Mouse (Mus musculus) central nervous system, embryonic 18 days (tissue): ENCODE measurements around the gene Olfr532. TPM values are rescaled to one million over a fixed set of nuclear protein-coding genes. Genes with fewer than 3 reads are reported as not detected.

Source experiments
- polyA plus RNA-seq: library from polyadenylated mRNA; depleted of rRNA; stranded (reverse); fragments of >200 nt; gene quantifications from 2 replicates; pipeline ENCODE4 v1.2.3, GENCODE M21; 2012; rRNA removed

Gene Olfr532
- not detected in 2 replicates for polyA plus RNA-seq

GRCm38 (mm10) chr7:140421539-140421938, at the start of gene Olfr532:
Olfr532 (minus strand) TSS chr7:140421639.

GRCm38 (mm10) chr7:140463070-140463469, 41.6 kb upstream of the Olfr532 start, which contains the start of gene Olfr533:
Olfr533 (plus strand) TSS chr7:140463370.

GRCm38 (mm10) chr7:140402818-140403217, 18.6 kb downstream of the Olfr532 start, which contains the start of gene Olfr531:
Olfr531 (minus strand) TSS chr7:140402918.

GRCm38 (mm10) chr7:140376231-140376630, 45.2 kb downstream of the Olfr532 start, which contains the start of gene Olfr530:
Olfr530 (minus strand) TSS chr7:140376331.

Other genes with a start within 250 kb of the Olfr532 start
- gene Olfr523, start 248.4 kb downstream of the Olfr532 start, polyA plus RNA-seq, result not detected in 2 replicates
- not detected in 2 replicates for gene Olfr524, start 215.7 kb downstream of the Olfr532 start, polyA plus RNA-seq
- 0.13 TPM in 1 of 2 replicates, not detected in the other for gene Cd163l1, start 203.4 kb downstream of the Olfr532 start, polyA plus RNA-seq
- gene 5830411N06Rik, start 174.4 kb downstream of the Olfr532 start, polyA plus RNA-seq, result 0.08 TPM in 1 of 2 replicates, not detected in the other
- not detected in 2 replicates for gene Olfr525, start 100.8 kb downstream of the Olfr532 start, polyA plus RNA-seq
- gene Olfr527, start 87.6 kb downstream of the Olfr532 start, polyA plus RNA-seq, result not detected in 2 replicates
- not detected in 2 replicates for gene Olfr60, start 60.0 kb downstream of the Olfr532 start, polyA plus RNA-seq
- not detected in 2 replicates for gene Olfr530, start 45.3 kb downstream of the Olfr532 start, polyA plus RNA-seq
- not detected in 2 replicates for gene Olfr531, start 18.7 kb downstream of the Olfr532 start, polyA plus RNA-seq
- gene Olfr533, start 41.7 kb upstream of the Olfr532 start, polyA plus RNA-seq, result not detected in 2 replicates
- gene Olfr535, start 62.6 kb upstream of the Olfr532 start, polyA plus RNA-seq, result not detected in 2 replicates
- not detected in 2 replicates for gene Olfr536, start 85.8 kb upstream of the Olfr532 start, polyA plus RNA-seq
- not detected in 2 replicates for gene Olfr538, start 146.2 kb upstream of the Olfr532 start, polyA plus RNA-seq
- under 0.01 TPM in 1 of 2 replicates, not detected in the other for gene Olfr46, start 179.6 kb upstream of the Olfr532 start, polyA plus RNA-seq
- not detected in 2 replicates for gene Olfr61, start 207.3 kb upstream of the Olfr532 start, polyA plus RNA-seq
- gene Olfr53, start 224.8 kb upstream of the Olfr532 start, polyA plus RNA-seq, result not detected in 2 replicates
- 0.01 TPM in 2 replicates for gene Olfr539, start 238.3 kb upstream of the Olfr532 start, polyA plus RNA-seq